Mouse (Mus musculus) bone marrow macrophage, adult 2 months (primary cell): ENCODE data around the gene Ewsr1.
"Not testable (repeated sequence)": the region's sequence is repeated elsewhere in the genome, so short reads cannot be mapped to it uniquely, and the experiment has no call there.

Source experiments
- CTCF ChIP-seq: IDR thresholded peaks from 2 replicates; pipeline ENCODE4 v1.5.1; 2012; ENCODE audit warnings: low read depth, mild to moderate bottlenecking, low read length, moderate library complexity
- POLR2A ChIP-seq: IDR thresholded peaks from 2 replicates; pipeline ENCODE4 v1.6.1; 2012; ENCODE audit warnings: mild to moderate bottlenecking, low read depth, low read length, borderline replicate concordance

- not testable (repeated sequence) for TF ChIP-seq POLR2A, CTCF
Measured at GRCm38 (mm10) chr11:5076843-5077242, 22.2 kb downstream of the Ewsr1 start.
